Mouse (Mus musculus) urinary bladder, postnatal 14 days (tissue): ENCODE data around the gene Nsun4.

Experiments used
- DNase-seq: peaks from one replicate; pipeline ENCODE4 v3.0.0; 2021; ENCODE audit warnings: low spot score

Gene Nsun4

GRCm38 (mm10) chr4:115984111-115984510 is 69.6 kb downstream of the Nsun4 start:
- peak; percentile 89 for DNase-seq
